Mouse (Mus musculus) bone marrow macrophage, adult 2 months (primary cell): ENCODE measurements around the gene Galnt7.

Experiments
- CTCF ChIP-seq: IDR thresholded peaks from 2 replicates; pipeline ENCODE4 v1.5.1; 2012; ENCODE audit warnings: low read depth, mild to moderate bottlenecking, low read length, moderate library complexity
- POLR2A ChIP-seq: IDR thresholded peaks from 2 replicates; pipeline ENCODE4 v1.6.1; 2012; ENCODE audit warnings: mild to moderate bottlenecking, low read depth, low read length, borderline replicate concordance

- TF ChIP-seq CTCF (no peak), POLR2A (no peak)
These were observed 82.9 kb downstream of the Galnt7 start for GRCm38 (mm10) chr8:57569886-57570285.
